Mouse (Mus musculus): ENCODE measurements around the gene Samd1. TPM values are rescaled to one million over a fixed set of nuclear protein-coding genes. Genes with fewer than 3 reads are reported as not detected.
"Not testable (repeated sequence)": the region's sequence is repeated elsewhere in the genome, so short reads cannot be mapped to it uniquely, and the experiment has no call there.

Samd1 gene
- total RNA-seq, 2 experiments from 2014 or later: 40.7 to 41.2 TPM

DNA sequence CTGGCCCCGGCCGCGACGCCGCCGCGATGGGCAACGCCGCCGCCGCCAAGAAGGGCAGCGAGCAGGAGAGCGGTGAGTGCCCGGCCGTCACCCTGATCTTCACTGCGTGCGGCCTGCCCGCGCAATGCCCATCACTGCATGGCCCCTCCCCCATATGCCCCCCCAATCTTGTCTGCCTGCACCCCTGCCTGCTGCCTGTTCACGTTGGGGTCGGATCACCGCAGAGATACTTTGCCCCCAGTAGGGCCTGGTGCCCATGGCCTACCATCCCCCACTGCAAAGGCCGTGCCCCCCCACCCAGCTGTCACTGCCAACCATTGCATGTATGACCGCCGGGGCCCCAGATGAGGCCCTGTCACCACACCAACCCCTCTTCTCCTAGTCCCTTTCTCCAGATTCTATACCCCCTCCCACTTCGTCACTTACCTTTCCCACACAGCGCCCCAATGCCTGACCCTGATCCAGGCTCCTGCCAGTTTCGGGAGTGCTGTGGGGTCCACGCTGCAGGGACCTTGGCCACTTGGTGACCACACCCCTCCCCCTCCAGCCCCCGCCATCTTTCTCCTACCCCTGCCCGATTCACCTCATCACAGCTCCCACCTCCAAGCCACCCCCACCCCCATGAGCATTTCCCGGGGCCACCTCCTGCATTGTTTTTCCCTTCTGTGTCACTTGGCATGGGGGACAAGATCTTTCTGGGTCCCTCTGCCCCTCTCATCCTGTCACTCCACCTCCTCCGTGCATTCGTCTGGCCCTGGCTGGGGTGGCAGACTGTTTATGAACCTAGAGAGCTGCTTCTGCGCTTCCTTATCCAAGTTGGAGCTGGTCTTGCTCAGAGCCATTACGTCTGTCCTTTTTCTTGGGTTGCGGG lies 24.1 kb upstream of the Samd1 start:
- Histone ChIP-seq H3K4me3 (peak overlapping the region; percentile 75), H3K27ac (peak overlapping the region; percentile 92)
- no peak for TF ChIP-seq CTCF (conservative IDR thresholded peaks at IDR 0.05)
- DNase-seq (ENCODE audit: low spot score in 2 of 2): peak in 1 of 2 experiments; percentile 49

- DNase-seq (ENCODE audit: low spot score in 2 of 2): no peak
- Histone ChIP-seq H3K4me3 (peak overlapping the region; percentile 75; the same call in 1 of the 2 replicates), H3K27ac (no peak overlapping the region)
- TF ChIP-seq CTCF (conservative IDR thresholded peaks at IDR 0.05): no peak
These were observed 23.0 kb upstream of the Samd1 start for GRCm38 (mm10) chr8:83974521-83974920.

DNA sequence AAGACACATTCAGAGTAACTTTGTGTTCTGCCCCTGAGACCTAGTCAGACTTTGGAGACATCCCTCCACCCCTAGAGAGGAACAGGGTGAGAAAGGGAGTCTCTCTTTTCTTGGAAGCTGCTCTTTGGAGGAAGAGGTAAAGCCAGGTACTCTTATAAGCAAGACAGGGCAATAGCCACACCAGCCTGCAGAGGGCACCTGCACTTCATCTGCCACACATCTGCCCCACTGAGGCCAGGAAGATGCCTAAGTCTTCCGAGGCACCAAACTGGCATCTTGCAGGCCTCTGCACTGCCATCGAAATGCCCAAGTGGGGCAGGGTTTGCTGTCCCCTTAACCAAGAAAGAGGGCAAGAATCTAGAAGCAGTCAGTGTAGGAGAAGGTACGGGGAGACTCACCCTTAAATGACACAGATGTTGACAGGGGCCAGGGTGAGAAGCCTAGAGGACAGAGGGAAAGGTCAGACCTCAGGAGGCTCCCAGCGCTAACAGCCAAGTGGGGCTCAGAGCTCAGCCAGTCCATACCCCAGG lies 21.3 kb upstream of the Samd1 start:
- no peak overlapping the region for H3K4me3 ChIP-seq

DNA sequence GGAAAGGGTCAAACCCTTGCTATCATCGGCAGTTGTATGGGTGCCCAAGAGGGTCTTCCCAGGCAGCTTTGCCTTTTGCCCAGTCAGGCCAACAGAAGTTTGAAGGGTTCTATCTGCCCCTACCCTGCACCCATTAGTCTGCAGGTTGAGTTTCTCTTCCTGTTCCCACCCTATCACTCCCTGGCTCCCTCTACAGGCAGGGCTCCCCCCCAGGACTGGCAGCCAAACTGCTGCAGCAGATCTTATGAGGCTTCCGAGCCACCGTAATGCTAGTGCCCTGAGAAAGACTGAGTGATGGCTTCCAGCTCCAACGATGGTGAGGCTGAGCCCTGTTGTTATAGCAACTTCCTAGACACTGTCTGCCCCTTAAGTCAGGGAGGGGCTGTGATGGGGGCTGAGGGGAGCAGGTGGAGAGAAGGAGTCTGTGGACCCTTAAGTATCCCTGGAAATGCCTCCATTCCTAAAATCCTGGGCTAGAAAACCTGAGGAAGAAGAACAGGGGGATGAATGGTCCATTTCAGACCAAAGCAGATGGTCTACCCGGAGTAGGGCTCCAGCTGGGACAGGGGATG lies 20.6 kb upstream of the Samd1 start:
- no peak for DNase-seq (ENCODE audit: low spot score in 2 of 2)
- Histone ChIP-seq H3K4me3 (no peak overlapping the region; the same call in 1 of the 2 replicates), H3K27ac (peak overlapping the region; percentile 77)
- peak; percentile 65 for TF ChIP-seq CTCF (conservative IDR thresholded peaks at IDR 0.05)

More for the DNA sequence above, 21.3 kb upstream of the Samd1 start:
- H3K27ac ChIP-seq: 0 out of 2 replicates have a peak overlapping the region, but pooled peaks have one; percentile 3
- TF ChIP-seq CTCF (conservative IDR thresholded peaks at IDR 0.05): peak; percentile 67
- no peak for DNase-seq (ENCODE audit: low spot score in 2 of 2)

GRCm38 (mm10) chr8:83977646-83978045 lies 19.8 kb upstream of the Samd1 start:
- Histone ChIP-seq H3K4me3 (peak overlapping the region; percentile 26), H3K27ac (peak overlapping the region; percentile 77)
- no peak for TF ChIP-seq CTCF (conservative IDR thresholded peaks at IDR 0.05)
- no peak for DNase-seq (ENCODE audit: low spot score in 2 of 2)

- H3K27ac ChIP-seq: peak overlapping the region; percentile 77
- peak overlapping the region; percentile 26; the same call in 1 of the 2 replicates for H3K4me3 ChIP-seq
- TF ChIP-seq CTCF (conservative IDR thresholded peaks at IDR 0.05): no peak
- no peak for DNase-seq (ENCODE audit: low spot score in 2 of 2)
These were observed 19.3 kb upstream of the Samd1 start for GRCm38 (mm10) chr8:83978200-83978599.

- Histone ChIP-seq H3K27ac (peak overlapping the region; percentile 32; the same call in 1 of the 2 replicates), H3K4me3 (no peak overlapping the region)
- no peak for DNase-seq (ENCODE audit: low spot score in 2 of 2)
- TF ChIP-seq CTCF (conservative IDR thresholded peaks at IDR 0.05): no peak
These were observed 17.2 kb upstream of the Samd1 start for GRCm38 (mm10) chr8:83980250-83980649.

GRCm38 (mm10) chr8:83980845-83981244 lies 16.6 kb upstream of the Samd1 start:
- Histone ChIP-seq H3K27ac (0 out of 2 replicates have a peak overlapping the region, but pooled peaks have one; percentile 32), H3K4me3 (no peak overlapping the region)
- TF ChIP-seq CTCF (conservative IDR thresholded peaks at IDR 0.05): peak; percentile 47
- no peak for DNase-seq (ENCODE audit: low spot score in 2 of 2)

DNA sequence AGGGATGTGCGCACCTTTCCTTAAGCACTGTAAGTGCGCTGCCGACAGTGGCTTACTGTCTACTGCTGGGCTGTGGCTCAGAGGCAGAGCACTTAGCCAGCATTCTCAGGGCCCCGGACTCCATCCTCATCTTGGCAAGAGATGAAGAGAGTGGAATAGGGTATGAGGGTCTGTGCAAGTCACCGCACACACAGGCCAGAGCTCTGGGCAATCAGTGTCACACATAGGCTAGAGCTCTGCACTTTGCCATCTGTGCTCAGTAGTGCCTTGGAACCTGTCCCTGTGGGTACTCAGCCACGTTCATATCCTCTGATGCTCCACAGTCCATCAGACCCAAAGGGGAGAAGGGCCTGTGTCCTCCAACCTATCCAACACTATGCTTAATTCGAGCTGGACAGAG lies 15.9 kb upstream of the Samd1 start:
- DNase-seq (ENCODE audit: low spot score in 2 of 2): no peak
- no peak for TF ChIP-seq CTCF (conservative IDR thresholded peaks at IDR 0.05)
- no peak overlapping the region for H3K4me3 ChIP-seq
- no peak overlapping the region for H3K27ac ChIP-seq

DNA sequence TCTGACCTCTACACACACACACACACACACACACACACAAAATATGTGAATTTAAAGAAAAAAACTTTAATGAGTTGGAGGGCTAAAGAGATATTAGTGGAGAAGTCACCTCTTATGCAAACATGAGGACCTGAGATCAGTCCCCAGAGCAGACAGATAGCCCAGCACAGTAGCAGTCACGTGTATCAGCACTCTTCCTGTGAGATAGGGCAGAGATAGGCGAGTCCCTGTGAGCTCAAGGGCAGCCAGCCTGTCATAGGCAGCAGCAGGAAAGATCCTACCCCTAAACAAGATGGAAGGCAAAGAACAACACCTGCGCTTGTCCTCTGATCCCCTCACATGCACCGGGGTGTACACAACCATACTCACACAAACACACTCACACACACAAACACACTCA lies 15.0 kb upstream of the Samd1 start:
- Histone ChIP-seq H3K27ac (no peak overlapping the region), H3K4me3 (no peak overlapping the region)
- TF ChIP-seq CTCF (conservative IDR thresholded peaks at IDR 0.05): no peak
- no peak for DNase-seq (ENCODE audit: low spot score in 2 of 2)

GRCm38 (mm10) chr8:83983222-83983621 lies 14.2 kb upstream of the Samd1 start:
- TF ChIP-seq CTCF (conservative IDR thresholded peaks at IDR 0.05): peak; percentile 63
- not testable (repeated sequence) for DNase-seq (ENCODE audit: low spot score in 2 of 2); H3K27ac ChIP-seq; H3K4me3 ChIP-seq

DNA sequence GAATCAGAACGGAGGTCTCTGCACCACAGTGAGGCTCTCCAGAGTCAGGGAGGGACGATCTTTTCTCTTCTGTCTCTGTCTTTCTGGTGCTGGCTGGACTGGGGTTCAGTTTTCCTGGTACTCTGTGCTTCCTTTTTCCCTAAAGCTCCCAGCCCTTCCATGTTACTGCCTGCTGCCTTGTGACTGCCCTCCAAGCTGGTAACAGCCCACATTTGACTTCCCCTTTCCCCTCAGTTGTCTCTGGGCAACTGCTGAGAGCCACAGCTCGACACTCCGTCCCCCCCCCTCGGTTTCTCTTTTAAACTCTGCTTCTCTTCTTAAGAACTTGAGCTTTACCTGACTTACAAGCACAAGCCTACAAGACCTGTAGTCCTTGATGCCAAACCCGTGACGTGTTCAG lies 8.2 kb upstream of the Samd1 start:
- no peak for DNase-seq (ENCODE audit: low spot score in 2 of 2)
- H3K27ac ChIP-seq: no peak overlapping the region
- no peak overlapping the region for H3K4me3 ChIP-seq
- TF ChIP-seq CTCF (conservative IDR thresholded peaks at IDR 0.05): no peak

GRCm38 (mm10) chr8:83990170-83990569 lies 7.3 kb upstream of the Samd1 start:
- TF ChIP-seq CTCF (conservative IDR thresholded peaks at IDR 0.05): no peak
- H3K27ac ChIP-seq: no peak overlapping the region
- no peak for DNase-seq (ENCODE audit: low spot score in 2 of 2)
- H3K4me3 ChIP-seq: no peak overlapping the region

All from layer of hippocampus, adult 2 months (tissue).